ENCODE assay signal across 8 mouse cellular contexts in genomic region chr10:128625287-128625894, GRCm38 (mm10). TPM values are rescaled to one million over a fixed set of nuclear protein-coding genes. Genes with fewer than 3 reads are reported as not detected.
DNase-seq lines count a peak whose midpoint lies in the region; ATAC-seq lines count a peak whose summit lies in the region.

No protein-coding gene starts in this region.

- H3K36me3 ChIP-seq in heart, embryonic 16.5 days (ENCODE audit: control insufficient read depth, insufficient read depth), result peaks cover 20% of the 10 kb centered on the region
- peaks cover 6% of the 10 kb centered on the region for H3K36me3 ChIP-seq in hindbrain, embryonic 11.5 days (ENCODE audit: control insufficient read depth, insufficient read depth, low read length)
- peaks cover 18% of the 10 kb centered on the region for H3K36me3 ChIP-seq in midbrain, embryonic 11.5 days (ENCODE audit: control insufficient read depth, insufficient read depth, low read length)

- H3K9me3 ChIP-seq in heart, embryonic 16.5 days (replicated peaks; ENCODE audit: control insufficient read depth, low read length), result no peaks in the 10 kb centered on the region
- H3K9me3 ChIP-seq in hindbrain, embryonic 11.5 days (ENCODE audit: control insufficient read depth, low read length), result no peaks in the 10 kb centered on the region
- H3K9me3 ChIP-seq in midbrain, embryonic 11.5 days (ENCODE audit: control insufficient read depth, low read length), result no peaks in the 10 kb centered on the region

- DNase-seq in heart, postnatal 10 days, result no peak
- peak; percentile 80 for DNase-seq in R1 (ENCODE audit: low read depth, low spot score)
- DNase-seq in hindbrain, embryonic 11.5 days (ENCODE audit: low spot score), result no peak
- peak; percentile 85 for DNase-seq in midbrain, embryonic 11.5 days (ENCODE audit: low spot score, missing footprints)
- DNase-seq in yolk sac, embryonic 10.5 days (ENCODE audit: low spot score), result no peak
- no peak for DNase-seq in right cerebral cortex, postnatal 36 days (ENCODE audit: low spot score in 2 of 2)
- no peak for DNase-seq in thymus, postnatal 0 days (ENCODE audit: low spot score)

- ATAC-seq in heart, embryonic 16.5 days (replicated peaks; ENCODE audit: extremely low read depth, insufficient read depth, low FRiP score), result no peak
- no peak for ATAC-seq in hindbrain, embryonic 11.5 days (ENCODE audit: low FRiP score)
- ATAC-seq in midbrain, embryonic 11.5 days (ENCODE audit: low FRiP score), result no peak

- 34% methylated on average over 7 of the region's 7 CpGs for WGBS in heart, embryonic 16.5 days
- WGBS in hindbrain, embryonic 11.5 days, result 52% methylated on average over 7 of the region's 7 CpGs
- 46% methylated on average over 7 of the region's 7 CpGs for WGBS in midbrain, embryonic 11.5 days

- H3K27ac ChIP-seq in heart, embryonic 16.5 days (ENCODE audit: low read length), result peak overlapping the region; percentile 76
- H3K27ac ChIP-seq in hindbrain, embryonic 11.5 days (ENCODE audit: low read depth, low read length), result no peak overlapping the region
- H3K27ac ChIP-seq in midbrain, embryonic 11.5 days (ENCODE audit: low read depth, low read length), result no peak overlapping the region

- H3K9ac ChIP-seq in heart, embryonic 16.5 days (ENCODE audit: low read length), result peak overlapping the region; percentile 93
- H3K9ac ChIP-seq in hindbrain, embryonic 11.5 days (ENCODE audit: low read depth, low read length), result peak overlapping the region; percentile 80
- H3K9ac ChIP-seq in midbrain, embryonic 11.5 days (ENCODE audit: low read length), result peak overlapping the region; percentile 90

- no peaks in the 10 kb centered on the region for H3K27me3 ChIP-seq in heart, embryonic 16.5 days (ENCODE audit: control insufficient read depth, insufficient read depth, low read length)
- H3K27me3 ChIP-seq in hindbrain, embryonic 11.5 days (ENCODE audit: control insufficient read depth, insufficient read depth, low read length), result no peaks in the 10 kb centered on the region
- no peaks in the 10 kb centered on the region for H3K27me3 ChIP-seq in midbrain, embryonic 11.5 days (ENCODE audit: control insufficient read depth, insufficient read depth, low read length)

- H3K4me1 ChIP-seq in heart, embryonic 16.5 days (ENCODE audit: control insufficient read depth, insufficient read depth, low read length), result peaks cover 8% of the 10 kb centered on the region
- 0 out of 2 replicates have a peak, but pooled peaks cover 4% of the 10 kb centered on the region for H3K4me1 ChIP-seq in hindbrain, embryonic 11.5 days (replicated peaks; ENCODE audit: control insufficient read depth, insufficient read depth, low read length)
- H3K4me1 ChIP-seq in midbrain, embryonic 11.5 days (ENCODE audit: control insufficient read depth, insufficient read depth, low read length), result peaks cover 6% of the 10 kb centered on the region

- intact Hi-C loops in heart, postnatal 10 days (cut with DNase I), result loop anchor here (5.0 kb wide), 1 partner anchor 58 kb away; the partner anchor contains the start of gene Pa2g4

- peak overlapping the region; percentile 93 for H3K4me2 ChIP-seq in heart, embryonic 16.5 days (ENCODE audit: low read depth, low read length)
- H3K4me2 ChIP-seq in hindbrain, embryonic 11.5 days (replicated peaks; ENCODE audit: low read depth, low read length), result peak overlapping the region; percentile 89
- peak overlapping the region; percentile 73 for H3K4me2 ChIP-seq in midbrain, embryonic 11.5 days

- H3K4me3 ChIP-seq in heart, embryonic 16.5 days (ENCODE audit: low read length), result peak overlapping the region; percentile 91
- H3K4me3 ChIP-seq in hindbrain, embryonic 11.5 days (ENCODE audit: low read depth, low read length), result peak overlapping the region; percentile 72
- peak overlapping the region; percentile 76 for H3K4me3 ChIP-seq in midbrain, embryonic 11.5 days (ENCODE audit: low read depth, low read length)

RNA-seq across cellular contexts. Expression of gene Rps26, which starts 1.2 kb away (rescaled TPM):
- polyA plus RNA-seq in heart, embryonic 16.5 days (2015; fragmentation: Nextera tagmentation; extraction: Ambion mirVana), result 316 and 332 TPM in 2 replicates
- total RNA-seq in heart, postnatal 10 days (2021), result 100 to 1,000 TPM; 395 TPM
- 596 and 615 TPM in 2 replicates for polyA plus RNA-seq in hindbrain, embryonic 11.5 days (2014; fragmentation: Nextera tagmentation; extraction: Ambion mirVana)
- polyA plus RNA-seq in midbrain, embryonic 11.5 days (2014; fragmentation: Nextera tagmentation; extraction: Ambion mirVana), result 588 and 638 TPM in 2 replicates
- 1,143 and 1,215 TPM in 2 replicates for polyA plus RNA-seq in thymus, postnatal 0 days (2015; fragmentation: Nextera tagmentation; extraction: Ambion mirVana)

RNA-seq across cellular contexts. Expression of gene Ikzf4, which starts 20.4 kb away (rescaled TPM):
- polyA plus RNA-seq in heart, embryonic 16.5 days (2015; fragmentation: Nextera tagmentation; extraction: Ambion mirVana), result 1.1 and 1.5 TPM in 2 replicates
- 1 to 10 TPM; 1.8 to 2.0 TPM for total RNA-seq in heart, postnatal 10 days (2021)
- 4.3 and 4.9 TPM in 2 replicates for polyA plus RNA-seq in hindbrain, embryonic 11.5 days (2014; fragmentation: Nextera tagmentation; extraction: Ambion mirVana)
- polyA plus RNA-seq in midbrain, embryonic 11.5 days (2014; fragmentation: Nextera tagmentation; extraction: Ambion mirVana), result 3.8 and 4.2 TPM in 2 replicates
- polyA plus RNA-seq in thymus, postnatal 0 days (2015; fragmentation: Nextera tagmentation; extraction: Ambion mirVana), result 0.98 and 1.1 TPM in 2 replicates

RNA-seq across cellular contexts. Expression of gene Erbb3, which starts 35.9 kb away (rescaled TPM):
- polyA plus RNA-seq in heart, embryonic 16.5 days (2015; fragmentation: Nextera tagmentation; extraction: Ambion mirVana), result 3.9 and 5.4 TPM in 2 replicates
- total RNA-seq in heart, postnatal 10 days (2021), result 1 to 10 TPM; 7.7 to 8.6 TPM
- polyA plus RNA-seq in hindbrain, embryonic 11.5 days (2014; fragmentation: Nextera tagmentation; extraction: Ambion mirVana), result 4.6 and 7.0 TPM in 2 replicates
- 0.49 and 0.77 TPM in 2 replicates for polyA plus RNA-seq in midbrain, embryonic 11.5 days (2014; fragmentation: Nextera tagmentation; extraction: Ambion mirVana)
- polyA plus RNA-seq in thymus, postnatal 0 days (2015; fragmentation: Nextera tagmentation; extraction: Ambion mirVana), result 0.85 and 0.87 TPM in 2 replicates

RNA-seq across cellular contexts. Expression of gene Suox, which starts 48.5 kb away (rescaled TPM):
- polyA plus RNA-seq in heart, embryonic 16.5 days (2015; fragmentation: Nextera tagmentation; extraction: Ambion mirVana), result 15.0 and 15.3 TPM in 2 replicates
- total RNA-seq in heart, postnatal 10 days (2021), result 10 to 100 TPM; 14.4 to 16.3 TPM
- 12.0 and 14.8 TPM in 2 replicates for polyA plus RNA-seq in hindbrain, embryonic 11.5 days (2014; fragmentation: Nextera tagmentation; extraction: Ambion mirVana)
- polyA plus RNA-seq in midbrain, embryonic 11.5 days (2014; fragmentation: Nextera tagmentation; extraction: Ambion mirVana), result 12.5 and 12.7 TPM in 2 replicates
- polyA plus RNA-seq in thymus, postnatal 0 days (2015; fragmentation: Nextera tagmentation; extraction: Ambion mirVana), result 13.4 and 16.9 TPM in 2 replicates

RNA-seq across cellular contexts. Expression of gene Pa2g4, which starts 59.6 kb away (rescaled TPM):
- 125 and 150 TPM in 2 replicates for polyA plus RNA-seq in heart, embryonic 16.5 days (2015; fragmentation: Nextera tagmentation; extraction: Ambion mirVana)
- total RNA-seq in heart, postnatal 10 days (2021), result 10 to 100 TPM; 60.0 to 64.4 TPM
- polyA plus RNA-seq in hindbrain, embryonic 11.5 days (2014; fragmentation: Nextera tagmentation; extraction: Ambion mirVana), result 220 and 243 TPM in 2 replicates
- 241 and 249 TPM in 2 replicates for polyA plus RNA-seq in midbrain, embryonic 11.5 days (2014; fragmentation: Nextera tagmentation; extraction: Ambion mirVana)
- polyA plus RNA-seq in thymus, postnatal 0 days (2015; fragmentation: Nextera tagmentation; extraction: Ambion mirVana), result 238 and 264 TPM in 2 replicates

Comparison
In these comparisons a context has a peak if more than half of its experiments do, and no peak if none do; other contexts are left out.
1. DNase-seq: peak in R1 (single experiment) and midbrain, embryonic 11.5 days (single experiment); none in heart, postnatal 10 days (0 of 2), hindbrain, embryonic 11.5 days (single experiment), yolk sac, embryonic 10.5 days (single experiment), right cerebral cortex, postnatal 36 days (0 of 2) and thymus, postnatal 0 days (single experiment).
2. Peak in every context shown above with its lines, with median percentiles within 50 percentile points of each other: H3K4me2 ChIP-seq, H3K4me3 ChIP-seq and H3K9ac ChIP-seq.